Mouse (Mus musculus) intestine, embryonic 16.5 days (tissue): Measurements from ENCODE around the gene 1700003E16Rik. TPM values are rescaled to one million over a fixed set of nuclear protein-coding genes. Genes with fewer than 3 reads are reported as not detected.

Source experiments
- ATAC-seq: fragments of 200-750 bp; cut with Nextera tagmentation; 2 replicates; pipeline ENCODE4 v1.8.0; 2017; ENCODE audit warnings: moderate TSS enrichment, moderate library complexity
- H3K27ac ChIP-seq: fragments of 300-500 bp; sonication (generic); 2 replicates; pipeline ENCODE4 v1.5.1; 2014; ENCODE audit warnings: mild to moderate bottlenecking, low read length
- H3K27me3 ChIP-seq: fragments of 300-500 bp; sonication (generic); replicated peaks from 2 replicates; pipeline ENCODE4 v1.6.1; 2014; ENCODE audit warnings: low read length, control low read depth, mixed read lengths; ENCODE audit not compliant: control insufficient read depth, insufficient read depth
- H3K36me3 ChIP-seq: fragments of 300-500 bp; sonication (generic); 2 replicates; pipeline ENCODE4 v1.6.1; 2014; ENCODE audit warnings: low read length, control low read depth; ENCODE audit not compliant: control insufficient read depth, insufficient read depth
- H3K4me1 ChIP-seq: fragments of 300-500 bp; sonication (generic); 2 replicates; pipeline ENCODE4 v1.6.1; 2014; ENCODE audit warnings: low read length, control low read depth, mixed read lengths; ENCODE audit not compliant: control insufficient read depth, insufficient read depth
- H3K4me2 ChIP-seq: fragments of 300-500 bp; sonication (generic); 2 replicates; pipeline ENCODE4 v1.6.1; 2014; ENCODE audit warnings: low read depth, low read length, control low read depth
- H3K4me3 ChIP-seq: fragments of 300-500 bp; sonication (generic); 2 replicates; pipeline ENCODE4 v1.5.1; 2014; ENCODE audit warnings: mild to moderate bottlenecking, low read length
- H3K9ac ChIP-seq: fragments of 300-500 bp; sonication (generic); 2 replicates; pipeline ENCODE4 v1.6.1; 2014; ENCODE audit warnings: low read depth, low read length
- H3K9me3 ChIP-seq: fragments of 300-500 bp; sonication (generic); 2 replicates; pipeline ENCODE4 v1.6.1; 2016; ENCODE audit warnings: low read length, control low read depth; ENCODE audit not compliant: control insufficient read depth
- WGBS: fragments of 180-500 bp; shearing (Covaris S2); extraction: QIAGEN DNeasy Blood & Tissue Kit; methylation state at CpG from one replicate; pipeline ENCODE4 v1.1.7; 2014; 5-methylcytosine and 5-hydroxymethylcytosine counted together
- polyA plus RNA-seq: library from polyadenylated mRNA; unstranded; fragments of >200 nt; fragmentation: Nextera tagmentation; extraction: Ambion mirVana; gene quantifications from 2 replicates; pipeline ENCODE4 v1.2.1, GENCODE M21; 2015

1700003E16Rik gene
- polyA plus RNA-seq, 1 experiment from 2014 or later = 2.4 TPM

- no peak overlapping the region for H3K4me2 ChIP-seq
- no peak overlapping the region for H3K4me3 ChIP-seq
- no peak overlapping the region for H3K27ac ChIP-seq
- no peaks in the 10 kb centered on the region for H3K27me3 ChIP-seq
- peaks cover 26% of the 10 kb centered on the region for H3K4me1 ChIP-seq
- no peaks in the 10 kb centered on the region; the same call in 1 of the 2 replicates for H3K36me3 ChIP-seq
- no peak for ATAC-seq
- no peak overlapping the region for H3K9ac ChIP-seq
- H3K9me3 ChIP-seq = no peaks in the 10 kb centered on the region
- 86% methylated on average over 4 of the region's 4 CpGs for WGBS
Observed at GRCm38 (mm10) chr6:83117165-83117438, 39.1 kb upstream of the 1700003E16Rik start.

DNA sequence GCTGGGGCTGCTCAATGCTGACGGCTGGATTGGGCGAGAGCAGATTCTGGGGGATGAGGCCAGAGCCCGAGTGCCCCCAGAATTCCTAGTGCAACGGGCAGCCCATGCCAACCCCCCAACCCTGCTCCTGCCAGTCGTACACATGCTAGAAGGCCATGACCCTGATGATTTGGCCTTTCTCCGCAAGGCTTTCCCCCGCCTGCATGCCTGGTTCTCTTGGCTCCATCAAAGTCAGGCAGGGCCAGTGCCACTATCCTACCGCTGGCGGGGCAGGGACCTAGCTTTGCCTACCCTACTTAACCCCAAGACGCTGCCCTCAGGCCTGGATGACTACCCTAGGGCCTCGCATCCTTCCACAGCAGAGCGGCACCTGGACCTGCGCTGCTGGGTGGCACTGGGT lies 38.6 kb upstream of the 1700003E16Rik start:
- no peak overlapping the region for H3K27ac ChIP-seq
- peaks cover 31% of the 10 kb centered on the region for H3K4me1 ChIP-seq
- H3K9ac ChIP-seq = no peak overlapping the region
- no peaks in the 10 kb centered on the region for H3K27me3 ChIP-seq
- no peak overlapping the region for H3K4me2 ChIP-seq
- WGBS = 87% methylated on average over 13 of the region's 13 CpGs
- no peaks in the 10 kb centered on the region for H3K9me3 ChIP-seq
- H3K36me3 ChIP-seq = no peaks in the 10 kb centered on the region; the same call in 1 of the 2 replicates
- ATAC-seq = no peak
- H3K4me3 ChIP-seq = no peak overlapping the region

DNA sequence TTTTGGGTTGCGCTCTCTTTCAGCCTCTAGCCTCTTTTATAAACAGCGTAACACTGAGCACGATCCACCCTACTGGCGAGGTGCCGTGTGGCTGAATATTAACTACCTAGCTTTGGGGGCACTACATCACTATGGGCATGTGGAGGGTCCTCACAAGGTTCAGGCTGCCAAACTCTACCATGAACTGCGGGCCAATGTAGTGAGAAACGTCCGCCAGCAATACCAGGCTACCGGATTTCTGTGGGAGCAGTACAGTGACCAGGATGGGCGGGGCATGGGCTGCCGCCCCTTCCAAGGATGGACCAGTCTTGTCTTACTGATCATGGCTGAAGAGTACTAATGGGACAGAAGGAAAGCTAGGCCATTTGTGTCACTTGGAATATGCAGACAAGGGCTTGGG lies 37.8 kb upstream of the 1700003E16Rik start:
- ATAC-seq = no peak
- no peaks in the 10 kb centered on the region; the same call in 1 of the 2 replicates for H3K36me3 ChIP-seq
- no peak overlapping the region for H3K4me2 ChIP-seq
- no peak overlapping the region for H3K9ac ChIP-seq
- no peaks in the 10 kb centered on the region for H3K9me3 ChIP-seq
- H3K4me3 ChIP-seq = no peak overlapping the region
- no peaks in the 10 kb centered on the region for H3K27me3 ChIP-seq
- peaks cover 37% of the 10 kb centered on the region for H3K4me1 ChIP-seq
- H3K27ac ChIP-seq = no peak overlapping the region
- 80% methylated on average over 11 of the region's 11 CpGs for WGBS

DNA sequence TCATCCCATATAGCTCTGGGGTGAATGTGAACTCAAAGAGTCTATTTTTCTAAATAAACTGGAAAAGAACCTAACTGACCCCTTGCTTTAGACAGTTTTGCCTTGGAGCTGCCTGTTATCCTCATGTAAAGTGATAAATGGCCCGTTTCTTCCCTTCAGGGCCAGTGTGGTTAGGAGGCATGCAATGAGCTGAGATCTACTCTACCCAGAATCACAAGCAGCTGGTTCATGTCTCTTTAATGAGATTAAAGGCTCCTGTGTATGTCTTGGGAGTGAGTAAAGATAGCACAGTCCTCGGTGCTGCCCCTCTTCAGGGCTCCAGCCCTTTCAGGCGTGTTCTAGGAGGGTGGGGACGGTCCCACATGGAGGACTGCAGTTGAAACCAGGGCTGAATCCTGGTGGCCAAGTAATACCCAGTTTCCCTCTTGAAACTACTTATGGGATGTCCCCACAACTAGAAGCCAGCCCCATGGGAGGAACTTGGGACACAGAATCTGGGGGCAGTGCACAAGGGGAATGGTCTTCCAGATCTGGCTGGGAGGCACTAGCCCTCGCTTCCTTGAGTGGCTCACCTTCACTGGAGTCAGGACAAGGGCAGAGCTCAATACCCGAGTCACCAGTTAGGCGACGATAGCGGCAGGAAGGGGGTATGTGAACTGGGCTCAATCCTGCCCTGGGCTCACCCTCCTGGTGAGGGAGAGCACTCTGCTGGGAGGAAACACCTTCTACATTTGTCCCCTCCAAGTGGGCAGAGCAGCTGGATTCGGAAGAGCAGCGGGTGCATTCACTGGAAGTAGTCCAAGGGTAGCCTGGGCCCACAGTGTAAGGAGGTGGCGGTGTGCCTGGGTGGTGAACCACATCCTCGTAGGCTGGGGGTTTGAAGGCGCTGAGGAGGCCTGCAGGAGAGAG lies 37.1 kb upstream of the 1700003E16Rik start:
- H3K4me2 ChIP-seq = no peak overlapping the region
- H3K27ac ChIP-seq = no peak overlapping the region
- H3K4me3 ChIP-seq = no peak overlapping the region
- peak overlapping the region; percentile 81; the same call in 1 of the 2 replicates for H3K9ac ChIP-seq
- no peaks in the 10 kb centered on the region for H3K9me3 ChIP-seq
- WGBS = 78% methylated on average over 14 of the region's 14 CpGs
- peaks cover 41% of the 10 kb centered on the region for H3K4me1 ChIP-seq
- ATAC-seq = no peak
- no peaks in the 10 kb centered on the region for H3K27me3 ChIP-seq
- H3K36me3 ChIP-seq = no peaks in the 10 kb centered on the region; the same call in 1 of the 2 replicates

- no peaks in the 10 kb centered on the region for H3K27me3 ChIP-seq
- no peaks in the 10 kb centered on the region for H3K9me3 ChIP-seq
- no peak overlapping the region for H3K27ac ChIP-seq
- no peak for ATAC-seq
- H3K4me3 ChIP-seq = peak overlapping the region; percentile 74; the same call in 1 of the 2 replicates
- H3K4me2 ChIP-seq = peak overlapping the region; percentile 90; the same call in 1 of the 2 replicates
- no peaks in the 10 kb centered on the region; the same call in 1 of the 2 replicates for H3K36me3 ChIP-seq
- H3K4me1 ChIP-seq = peaks cover 41% of the 10 kb centered on the region
- peak overlapping the region; percentile 81; the same call in 1 of the 2 replicates for H3K9ac ChIP-seq
- WGBS = 76% methylated on average over 7 of the region's 7 CpGs
Observed at GRCm38 (mm10) chr6:83119734-83120051, 36.5 kb upstream of the 1700003E16Rik start.

DNA sequence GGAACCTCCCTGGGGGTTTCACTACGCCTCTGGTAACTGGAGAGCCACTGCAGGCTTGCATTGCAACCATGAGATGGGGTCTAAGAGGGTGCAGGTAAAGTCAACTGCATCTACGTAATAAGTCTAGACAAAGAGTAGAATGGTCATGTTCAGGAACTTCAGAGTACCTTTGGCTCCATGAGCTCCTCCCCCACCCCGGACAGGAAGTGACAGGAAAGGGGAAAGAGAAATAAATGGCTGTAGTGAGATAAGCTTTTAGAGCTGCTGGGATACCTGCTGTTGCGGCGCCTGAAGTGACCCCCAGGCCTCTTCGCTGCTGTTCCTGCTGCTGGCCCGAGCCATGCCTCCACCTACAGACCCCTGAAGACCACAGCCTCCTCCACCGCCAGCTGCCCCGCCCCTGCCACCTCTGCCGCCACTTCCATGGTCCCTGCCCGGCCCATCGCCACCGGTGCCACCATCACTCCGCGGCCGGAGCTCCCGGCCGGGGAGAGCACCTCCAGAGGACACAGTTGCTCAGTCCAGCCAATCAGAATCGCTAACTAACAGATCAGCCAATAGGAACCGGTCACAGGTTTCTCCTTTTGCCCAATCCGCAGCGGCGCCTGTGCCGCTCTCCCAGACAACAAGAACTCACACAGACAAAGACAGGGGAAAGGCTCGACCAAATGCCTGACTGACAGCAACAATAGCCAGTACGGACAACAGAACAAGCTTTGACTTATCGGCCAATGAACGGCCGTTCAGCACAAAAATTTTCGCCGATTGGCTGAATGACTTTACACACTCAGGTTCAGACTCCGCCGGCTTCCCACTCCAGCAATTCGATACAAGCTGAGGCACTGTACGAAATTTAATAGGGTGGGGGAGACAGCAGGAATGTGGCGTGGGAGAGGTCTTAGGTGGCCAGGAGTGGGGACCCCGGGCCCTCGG lies 35.0 kb upstream of the 1700003E16Rik start, which contains the start of gene Wbp1:
Wbp1 (minus strand) TSS at position 630 of the 933 bp plus-strand sequence.
- H3K4me3 ChIP-seq = peak within 1 kb of the TSS; percentile 74
- H3K36me3 ChIP-seq = no peaks in the 10 kb centered on the region; the same call in 1 of the 2 replicates
- H3K27me3 ChIP-seq = no peaks in the 10 kb centered on the region
- H3K4me2 ChIP-seq = peak within 1 kb of the TSS; percentile 99
- peak within 1 kb of the TSS; percentile 89 for H3K9ac ChIP-seq
- H3K9me3 ChIP-seq = no peaks in the 10 kb centered on the region
- ATAC-seq = peak; percentile 94
- under 1% methylated on average over 38 of the region's 38 CpGs for WGBS
- peaks cover 36% of the 10 kb centered on the region for H3K4me1 ChIP-seq
- H3K27ac ChIP-seq = peak within 1 kb of the TSS; percentile 96

DNA sequence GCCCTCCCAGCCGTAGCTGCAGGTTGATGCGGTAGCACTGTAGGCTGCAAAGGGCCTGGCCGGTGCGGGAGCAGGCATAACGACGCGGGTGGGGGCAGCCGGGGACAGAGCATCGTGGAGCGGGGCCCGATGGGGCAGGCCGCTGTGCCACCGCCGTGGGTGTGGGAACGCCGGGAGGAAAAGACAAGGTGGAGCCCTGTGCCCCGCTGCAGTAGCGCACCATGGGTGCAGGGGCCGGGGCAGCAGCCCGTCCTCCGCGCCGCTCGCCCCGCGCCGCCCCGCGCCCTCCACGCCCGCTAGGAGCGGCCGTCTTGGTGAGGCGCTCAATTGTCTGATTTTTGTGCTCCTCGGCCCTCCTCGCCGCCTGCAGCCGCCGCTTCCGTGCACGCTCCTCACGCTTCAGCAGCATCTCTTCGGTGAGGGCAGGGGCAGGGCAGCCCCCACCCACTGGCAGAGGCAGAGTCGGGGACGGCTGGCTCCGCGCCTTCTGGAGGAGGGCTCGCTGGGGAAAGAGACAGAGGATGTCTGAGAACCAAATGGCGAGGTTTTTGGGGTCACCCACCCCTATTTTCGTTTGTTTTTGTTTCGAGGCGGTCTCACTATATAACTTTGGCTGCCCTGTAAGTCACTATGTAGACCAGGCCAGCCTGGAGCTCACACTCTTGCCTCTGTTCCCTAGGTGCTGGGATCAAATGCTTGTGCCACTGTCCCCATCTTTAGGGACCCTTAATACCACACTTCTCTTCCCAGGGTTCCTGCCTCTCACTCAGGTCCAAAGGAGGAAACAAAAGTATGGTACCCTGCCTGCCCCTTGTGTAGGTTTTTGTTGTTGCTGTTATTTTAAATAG lies 34.1 kb upstream of the 1700003E16Rik start:
- H3K36me3 ChIP-seq = no peaks in the 10 kb centered on the region; the same call in 1 of the 2 replicates
- H3K9me3 ChIP-seq = no peaks in the 10 kb centered on the region
- peaks cover 31% of the 10 kb centered on the region for H3K4me1 ChIP-seq
- H3K9ac ChIP-seq = peak overlapping the region; percentile 89
- H3K4me2 ChIP-seq = peak overlapping the region; percentile 99
- peak overlapping the region; percentile 74 for H3K4me3 ChIP-seq
- H3K27me3 ChIP-seq = no peaks in the 10 kb centered on the region
- ATAC-seq = no peak; the same call in 1 of the 2 replicates
- WGBS = 1% methylated on average over 44 of the region's 52 CpGs
- peak overlapping the region; percentile 96 for H3K27ac ChIP-seq

GRCm38 (mm10) chr6:83122961-83123360 lies 33.2 kb upstream of the 1700003E16Rik start:
- Histone ChIP-seq H3K9me3 (no peaks in the 10 kb centered on the region), H3K4me1 (peaks cover 31% of the 10 kb centered on the region), H3K36me3 (no peaks in the 10 kb centered on the region; the same call in 1 of the 2 replicates), H3K4me3 (no peak overlapping the region), H3K9ac (no peak overlapping the region), H3K27ac (no peak overlapping the region), H3K4me2 (no peak overlapping the region), H3K27me3 (no peaks in the 10 kb centered on the region)
- no peak for ATAC-seq
- 86% methylated on average over 5 of the region's 5 CpGs for whole genome bisulfite sequencing
